Mouse (Mus musculus) heart, adult 11 months (tissue): ENCODE measurements around the gene Spata31d1a.

Experiments
- DNase-seq: peaks from one replicate; pipeline ENCODE4 v3.0.0; 2022

The Spata31d1a gene

DNA sequence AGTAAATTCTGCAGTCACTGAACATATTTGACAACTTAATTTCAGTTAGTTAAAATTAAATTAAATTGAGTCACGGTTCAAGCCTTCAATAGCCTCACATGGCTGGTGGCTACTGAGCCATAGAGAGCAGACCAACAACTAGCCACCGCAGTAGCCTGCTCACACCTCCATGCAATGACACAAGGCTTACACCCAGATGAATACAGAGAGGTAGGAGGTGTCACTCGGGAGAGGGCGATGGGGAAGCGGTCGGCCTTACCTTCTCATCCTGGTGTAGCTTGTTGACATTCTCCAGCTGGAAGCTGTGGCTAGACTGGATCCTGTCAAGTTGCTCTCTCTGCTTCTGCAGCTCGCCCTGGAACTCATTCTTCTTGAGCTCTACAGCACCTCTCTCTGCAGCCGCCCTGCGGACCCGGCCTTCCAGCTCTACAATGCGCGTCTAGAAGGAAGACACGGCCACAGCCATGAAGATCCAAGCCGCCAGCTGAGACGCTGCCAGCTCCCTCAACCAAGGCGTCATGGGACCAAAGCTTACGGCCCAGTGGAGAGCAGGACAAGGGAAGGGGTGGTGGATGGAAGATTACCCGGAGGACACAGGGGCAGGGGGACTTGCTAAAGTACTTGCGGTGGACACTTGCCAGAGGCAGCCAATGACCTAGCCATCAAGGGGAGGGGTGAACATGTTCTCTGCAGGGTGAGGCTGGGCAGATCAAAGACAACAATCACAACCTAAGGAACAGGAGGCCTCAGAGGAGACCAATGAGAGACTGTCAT is 46.0 kb downstream of the Spata31d1a start:
- DNase-seq, result no peak

- DNase-seq, result no peak
These were observed 48.2 kb downstream of the Spata31d1a start for GRCm38 (mm10) chr13:59661966-59662365.

- DNase-seq, result no peak
These were observed 48.7 kb downstream of the Spata31d1a start for GRCm38 (mm10) chr13:59661387-59661786.

DNA sequence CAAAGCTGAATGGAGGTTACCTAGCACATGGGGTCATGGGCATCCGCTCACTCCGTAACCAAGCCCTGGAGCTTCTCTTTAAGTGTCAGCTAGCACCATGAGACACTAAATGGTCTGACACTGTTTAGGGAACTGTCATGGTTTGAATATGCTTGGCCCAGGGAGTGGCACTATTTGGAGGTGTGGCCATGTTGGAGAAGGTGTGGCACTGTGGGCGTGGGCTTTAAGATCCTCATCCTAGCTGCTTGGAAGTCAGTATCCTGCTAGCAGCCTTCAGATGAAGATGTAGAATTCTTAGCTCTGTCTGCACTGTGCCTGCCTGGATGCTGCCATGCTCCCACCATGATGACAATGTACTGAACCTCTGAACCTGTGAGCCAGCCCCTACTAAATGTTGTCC is 49.8 kb downstream of the Spata31d1a start:
- DNase-seq, result no peak

GRCm38 (mm10) chr13:59657781-59658180 is 52.3 kb downstream of the Spata31d1a start:
- DNase-seq, result no peak

DNA sequence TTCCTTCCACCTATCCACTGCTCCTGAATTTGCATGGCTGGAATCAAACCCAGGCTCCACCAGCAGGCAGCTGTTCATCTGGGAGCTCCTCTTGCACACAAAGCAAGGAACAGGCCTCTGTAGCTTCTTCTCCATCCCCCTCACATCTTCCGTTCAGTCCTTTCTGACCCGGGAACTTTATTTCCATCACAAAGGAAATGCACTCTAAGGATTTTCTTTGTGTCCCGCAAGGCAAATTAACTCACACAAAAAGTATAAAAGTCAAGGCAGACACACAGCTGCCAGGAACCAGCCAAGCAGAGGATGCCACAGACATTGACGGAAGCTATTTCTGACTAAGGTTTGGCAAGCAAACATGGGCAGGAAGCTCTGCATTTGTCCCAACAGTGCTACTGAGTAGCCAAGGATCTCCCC is 53.1 kb downstream of the Spata31d1a start:
- DNase-seq, result peak; percentile 90

DNA sequence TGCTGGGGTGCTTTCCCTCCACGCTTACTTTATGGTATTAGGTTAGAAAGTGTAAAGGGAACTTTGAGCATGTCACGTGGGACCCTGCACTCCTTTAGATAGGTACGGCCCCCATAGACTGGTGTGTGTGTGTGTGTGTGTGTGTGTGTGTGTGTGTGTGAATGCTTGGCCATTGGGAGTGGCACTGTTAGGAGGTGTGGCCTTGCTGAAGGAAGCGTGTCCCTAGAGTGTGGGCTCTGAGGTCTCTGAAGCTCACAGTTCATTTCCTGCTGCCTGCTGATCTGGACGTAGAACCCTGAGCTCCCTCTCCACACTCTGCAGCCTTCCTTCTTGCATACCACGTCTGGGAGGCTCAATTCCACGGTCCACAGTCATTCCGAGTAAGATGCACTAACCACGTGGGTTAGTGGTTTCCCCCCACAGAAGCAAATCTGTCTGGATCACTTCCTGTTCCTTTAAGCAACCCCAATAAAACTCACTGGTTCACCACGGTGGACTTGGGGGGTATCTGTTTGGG is 53.8 kb downstream of the Spata31d1a start:
- peak; percentile 91 for DNase-seq

DNA sequence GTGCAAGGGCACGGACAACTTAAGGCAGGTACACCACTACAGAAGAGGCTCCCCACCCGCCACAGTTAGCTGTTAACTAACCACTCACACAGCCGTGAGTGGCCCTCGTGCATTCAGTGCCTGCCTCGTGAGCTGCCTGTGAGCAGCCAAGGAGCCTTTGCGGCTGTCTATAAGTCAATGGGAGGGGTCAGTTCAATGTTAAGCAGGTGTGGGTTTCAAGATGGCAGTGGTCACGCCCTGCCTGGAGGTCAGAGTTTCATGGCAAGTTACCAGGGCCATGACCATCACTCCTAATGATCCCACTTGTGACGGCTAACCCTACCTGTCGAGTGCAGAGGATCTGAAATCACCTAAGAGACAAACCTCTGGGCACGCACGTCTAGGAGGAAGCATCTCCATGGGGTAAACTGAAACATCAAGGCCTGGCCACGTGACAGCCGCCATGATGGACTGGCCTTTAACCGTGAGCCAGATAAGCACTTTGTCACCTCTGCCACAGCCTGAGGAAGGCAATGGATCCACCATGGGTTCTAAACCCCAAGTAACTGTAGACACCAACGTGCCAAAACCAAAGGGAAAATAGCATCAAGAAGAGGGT is 54.3 kb downstream of the Spata31d1a start:
- no peak for DNase-seq

- DNase-seq, result no peak
These were observed 55.7 kb downstream of the Spata31d1a start for GRCm38 (mm10) chr13:59654465-59654864.

GRCm38 (mm10) chr13:59653136-59653535 is 57.0 kb downstream of the Spata31d1a start:
- DNase-seq, result no peak

DNA sequence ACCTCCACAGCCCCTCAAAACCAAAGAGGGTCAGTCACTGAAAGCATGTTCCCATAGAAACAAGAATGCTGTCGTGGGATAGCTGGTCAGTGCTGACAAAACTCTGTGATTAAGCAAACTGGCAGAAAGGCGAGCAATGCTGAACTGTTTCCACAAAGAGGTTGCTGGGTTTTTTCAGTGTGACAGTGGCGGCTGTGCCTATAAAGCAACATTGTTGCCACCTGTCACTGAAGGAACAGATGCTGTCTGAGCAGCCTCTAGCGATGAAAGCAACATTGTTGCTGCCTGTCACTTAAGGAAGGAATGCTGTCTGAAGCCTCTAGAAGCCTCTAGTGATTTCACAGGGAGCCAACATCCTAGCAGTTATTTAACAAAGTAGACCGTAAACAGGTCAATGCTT is 57.5 kb downstream of the Spata31d1a start:
- no peak for DNase-seq
